Mouse (Mus musculus) embryonic facial prominence, embryonic 15.5 days (tissue): ENCODE results near the gene Adra2c. TPM values are rescaled to one million over a fixed set of nuclear protein-coding genes. Genes with fewer than 3 reads are reported as not detected.

ENCODE experiments used
- ATAC-seq: fragments of 200-750 bp; cut with Nextera tagmentation; 2 replicates; pipeline ENCODE4 v1.8.0; 2017; ENCODE audit warnings: low read depth, moderate TSS enrichment; ENCODE audit not compliant: insufficient number of reproducible peaks, low FRiP score, low TSS enrichment
- H3K27ac ChIP-seq: fragments of 300-500 bp; sonication (generic); replicated peaks from 2 replicates; pipeline ENCODE4 v1.5.1; 2015; ENCODE audit warnings: mild to moderate bottlenecking, inconsistent platforms
- H3K27me3 ChIP-seq: fragments of 300-500 bp; sonication (generic); 2 replicates; pipeline ENCODE4 v1.6.1; 2015; ENCODE audit warnings: inconsistent platforms
- H3K36me3 ChIP-seq: fragments of 300-500 bp; sonication (generic); 2 replicates; pipeline ENCODE4 v1.6.1; 2015; ENCODE audit warnings: mild to moderate bottlenecking, inconsistent platforms
- H3K4me1 ChIP-seq: fragments of 300-500 bp; sonication (generic); 2 replicates; pipeline ENCODE4 v1.6.1; 2015; ENCODE audit warnings: inconsistent platforms
- H3K4me2 ChIP-seq: fragments of 300-500 bp; sonication (generic); replicated peaks from 2 replicates; pipeline ENCODE4 v1.6.1; 2015; ENCODE audit warnings: mild to moderate bottlenecking, inconsistent platforms
- H3K4me3 ChIP-seq: fragments of 300-500 bp; sonication (generic); replicated peaks from 2 replicates; pipeline ENCODE4 v1.5.1; 2015; ENCODE audit warnings: mild to moderate bottlenecking, inconsistent platforms
- H3K9ac ChIP-seq: fragments of 300-500 bp; sonication (generic); 2 replicates; pipeline ENCODE4 v1.6.1; 2015; ENCODE audit warnings: inconsistent platforms
- H3K9me3 ChIP-seq: fragments of 300-500 bp; sonication (generic); replicated peaks from 2 replicates; pipeline ENCODE4 v1.6.1; 2016; ENCODE audit warnings: inconsistent platforms
- WGBS: fragments of 180-500 bp; shearing (Covaris S2); methylation state at CpG from one replicate; pipeline ENCODE4 v1.1.7; 2015; 5-methylcytosine and 5-hydroxymethylcytosine counted together
- polyA plus RNA-seq: library from polyadenylated mRNA; unstranded; fragments of >200 nt; fragmentation: Nextera tagmentation; extraction: Ambion mirVana; gene quantifications from 2 replicates; pipeline ENCODE4 v1.2.1, GENCODE M21; 2015

The Adra2c gene
- polyA plus RNA-seq, 1 experiment from 2014 or later = 0.28 TPM

DNA sequence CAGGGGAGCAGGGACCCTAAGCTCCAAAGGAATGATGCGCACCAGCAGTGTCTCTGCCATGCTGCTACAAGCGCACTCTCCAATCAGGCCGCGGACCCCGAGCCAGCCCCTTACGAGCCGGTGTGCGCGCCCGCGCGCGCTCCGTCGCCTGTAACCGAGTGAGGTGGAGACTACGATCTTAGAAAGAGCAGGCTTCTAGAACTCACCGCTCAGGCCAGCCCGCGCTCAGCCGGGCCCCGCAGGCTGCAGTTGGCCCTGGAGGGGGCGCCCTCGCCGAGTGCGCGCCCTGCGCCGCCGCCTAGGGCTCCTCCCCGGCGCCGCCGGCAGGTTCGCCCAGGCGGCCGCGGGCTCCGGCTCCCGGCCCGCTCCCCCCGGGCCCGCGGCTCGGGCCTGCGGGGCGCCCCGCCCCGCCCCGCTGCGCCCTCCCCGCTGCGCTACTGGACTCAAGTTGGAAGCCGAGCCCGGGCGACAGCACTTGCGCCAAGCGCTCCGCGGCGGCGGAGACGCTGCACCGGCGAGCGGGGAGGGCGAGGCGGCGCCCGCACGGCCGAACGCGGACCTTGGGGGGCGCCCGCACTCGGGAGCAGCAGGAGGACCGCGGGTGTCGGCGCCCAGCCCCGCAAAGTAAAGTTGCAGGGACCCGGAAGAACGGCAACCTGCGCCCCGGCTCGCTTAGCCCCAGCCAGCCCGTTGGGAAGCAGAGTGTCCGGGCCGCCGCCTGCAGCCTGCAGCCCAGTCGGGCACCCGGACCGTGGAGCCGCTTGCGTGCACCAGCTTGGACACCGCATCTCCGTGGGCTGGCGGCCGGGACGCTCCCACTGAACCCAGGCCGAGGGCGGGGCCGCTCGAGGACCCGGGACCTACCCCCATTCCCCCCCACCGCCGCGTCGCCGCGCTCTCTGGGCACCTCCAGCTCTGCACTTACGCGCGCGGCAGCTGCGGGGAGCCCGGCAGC is 899 bp downstream of the Adra2c start:
- Histone ChIP-seq H3K4me2 (peak overlapping the region; percentile 97), H3K4me1 (peaks cover 27% of the 10 kb centered on the region), H3K27me3 (peaks cover 82% of the 10 kb centered on the region), H3K36me3 (no peaks in the 10 kb centered on the region), H3K9me3 (no peaks in the 10 kb centered on the region), H3K9ac (no peak overlapping the region), H3K4me3 (peak overlapping the region; percentile 50), H3K27ac (no peak overlapping the region)
- 0 out of 2 replicates have a peak, but pooled peaks have one; percentile 16 for ATAC-seq
- under 1% methylated on average over 112 of the region's 118 CpGs for WGBS

DNA sequence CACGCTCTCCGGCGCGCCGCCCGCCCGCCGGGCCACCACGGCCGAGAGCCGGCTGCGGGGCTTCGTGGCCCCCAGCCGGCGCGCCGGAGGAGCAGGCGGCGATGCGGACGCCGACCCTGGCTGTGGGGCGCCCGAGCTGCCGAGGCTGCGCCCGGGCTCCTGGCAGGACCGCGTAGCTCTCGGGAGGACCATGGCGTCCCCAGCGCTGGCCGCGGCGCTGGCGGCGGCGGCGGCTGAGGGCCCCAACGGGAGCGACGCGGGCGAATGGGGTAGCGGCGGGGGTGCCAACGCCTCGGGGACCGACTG is 1.5 kb downstream of the Adra2c start:
- H3K36me3 ChIP-seq = no peaks in the 10 kb centered on the region
- H3K27me3 ChIP-seq = peaks cover 82% of the 10 kb centered on the region
- WGBS = under 1% methylated on average over 49 of the region's 49 CpGs
- H3K4me3 ChIP-seq = peak overlapping the region; percentile 50
- no peak overlapping the region for H3K27ac ChIP-seq
- H3K4me2 ChIP-seq = peak overlapping the region; percentile 97
- no peaks in the 10 kb centered on the region for H3K9me3 ChIP-seq
- no peak overlapping the region for H3K9ac ChIP-seq
- peaks cover 27% of the 10 kb centered on the region for H3K4me1 ChIP-seq
- no peak for ATAC-seq

DNA sequence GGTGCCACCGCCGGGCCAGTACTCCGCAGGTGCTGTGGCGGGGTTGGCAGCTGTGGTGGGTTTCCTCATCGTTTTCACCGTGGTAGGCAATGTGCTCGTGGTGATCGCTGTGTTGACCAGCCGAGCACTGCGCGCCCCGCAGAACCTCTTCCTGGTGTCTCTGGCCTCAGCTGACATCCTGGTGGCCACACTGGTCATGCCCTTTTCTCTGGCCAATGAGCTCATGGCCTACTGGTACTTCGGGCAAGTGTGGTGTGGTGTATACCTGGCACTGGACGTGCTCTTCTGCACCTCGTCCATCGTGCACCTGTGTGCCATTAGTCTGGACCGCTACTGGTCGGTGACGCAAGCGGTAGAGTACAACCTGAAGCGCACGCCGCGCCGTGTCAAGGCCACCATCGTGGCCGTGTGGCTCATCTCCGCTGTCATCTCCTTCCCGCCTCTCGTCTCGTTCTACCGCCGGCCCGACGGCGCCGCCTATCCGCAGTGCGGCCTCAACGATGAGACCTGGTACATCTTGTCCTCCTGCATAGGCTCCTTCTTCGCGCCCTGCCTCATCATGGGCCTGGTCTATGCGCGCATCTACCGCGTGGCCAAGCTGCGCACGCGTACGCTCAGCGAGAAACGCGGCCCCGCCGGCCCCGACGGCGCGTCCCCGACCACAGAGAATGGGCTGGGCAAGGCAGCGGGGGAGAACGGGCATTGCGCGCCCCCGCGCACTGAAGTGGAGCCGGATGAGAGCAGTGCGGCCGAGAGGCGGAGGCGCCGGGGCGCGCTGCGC is 2.1 kb downstream of the Adra2c start:
- H3K4me1 ChIP-seq = peaks cover 27% of the 10 kb centered on the region

DNA sequence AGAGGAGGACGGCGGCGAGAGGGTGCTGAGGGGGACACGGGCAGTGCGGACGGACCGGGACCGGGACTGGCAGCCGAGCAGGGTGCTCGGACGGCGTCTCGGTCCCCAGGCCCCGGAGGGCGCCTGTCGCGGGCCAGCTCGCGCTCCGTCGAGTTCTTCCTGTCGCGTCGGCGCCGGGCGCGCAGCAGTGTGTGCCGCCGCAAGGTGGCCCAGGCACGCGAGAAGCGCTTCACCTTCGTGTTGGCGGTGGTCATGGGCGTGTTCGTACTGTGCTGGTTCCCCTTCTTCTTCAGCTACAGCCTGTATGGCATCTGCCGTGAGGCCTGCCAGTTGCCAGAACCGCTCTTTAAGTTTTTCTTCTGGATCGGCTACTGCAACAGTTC is 2.7 kb downstream of the Adra2c start:
- no peak overlapping the region for H3K27ac ChIP-seq
- H3K9me3 ChIP-seq = no peaks in the 10 kb centered on the region
- peak overlapping the region; percentile 50 for H3K4me3 ChIP-seq
- no peak for ATAC-seq
- H3K36me3 ChIP-seq = no peaks in the 10 kb centered on the region
- WGBS = 2% methylated on average over 32 of the region's 40 CpGs
- H3K4me2 ChIP-seq = peak overlapping the region; percentile 97
- H3K27me3 ChIP-seq = peaks cover 74% of the 10 kb centered on the region
- H3K4me1 ChIP-seq = peaks cover 27% of the 10 kb centered on the region
- no peak overlapping the region for H3K9ac ChIP-seq

More for the DNA sequence above, 2.1 kb downstream of the Adra2c start:
- no peaks in the 10 kb centered on the region for H3K36me3 ChIP-seq
- H3K4me3 ChIP-seq = peak overlapping the region; percentile 50
- peaks cover 80% of the 10 kb centered on the region for H3K27me3 ChIP-seq
- H3K9me3 ChIP-seq = no peaks in the 10 kb centered on the region
- no peak overlapping the region for H3K27ac ChIP-seq
- ATAC-seq = no peak
- H3K4me2 ChIP-seq = peak overlapping the region; percentile 97
- no peak overlapping the region for H3K9ac ChIP-seq
- WGBS = 4% methylated on average over 75 of the region's 75 CpGs

DNA sequence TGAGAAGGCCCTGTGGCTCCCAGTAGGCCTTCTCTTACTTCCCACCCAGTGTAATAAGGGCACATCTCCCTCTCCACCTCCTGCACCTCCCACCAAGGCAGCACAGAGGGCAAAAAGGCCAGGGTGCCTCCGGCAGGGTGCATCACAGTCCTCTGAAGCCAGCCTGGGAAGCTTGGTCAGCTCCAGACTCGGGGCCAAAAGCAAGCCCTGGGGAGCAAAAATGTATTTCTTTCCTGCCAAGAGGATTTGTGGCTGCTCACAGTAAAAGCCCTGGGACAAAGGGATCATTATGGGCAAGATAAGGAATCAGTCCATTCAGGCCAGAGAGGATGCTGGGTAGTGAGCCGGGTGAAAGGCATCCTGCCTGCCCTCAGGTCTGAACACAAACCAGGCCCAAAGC is 7.2 kb downstream of the Adra2c start:
- ATAC-seq = no peak
- H3K9me3 ChIP-seq = no peaks in the 10 kb centered on the region
- no peak overlapping the region for H3K4me3 ChIP-seq
- H3K36me3 ChIP-seq = no peaks in the 10 kb centered on the region
- 27% methylated on average over 3 of the region's 3 CpGs for WGBS
- H3K27ac ChIP-seq = no peak overlapping the region
- no peak overlapping the region for H3K9ac ChIP-seq
- H3K4me2 ChIP-seq = no peak overlapping the region
- H3K27me3 ChIP-seq = peaks cover 29% of the 10 kb centered on the region
- H3K4me1 ChIP-seq = peaks cover 6% of the 10 kb centered on the region

DNA sequence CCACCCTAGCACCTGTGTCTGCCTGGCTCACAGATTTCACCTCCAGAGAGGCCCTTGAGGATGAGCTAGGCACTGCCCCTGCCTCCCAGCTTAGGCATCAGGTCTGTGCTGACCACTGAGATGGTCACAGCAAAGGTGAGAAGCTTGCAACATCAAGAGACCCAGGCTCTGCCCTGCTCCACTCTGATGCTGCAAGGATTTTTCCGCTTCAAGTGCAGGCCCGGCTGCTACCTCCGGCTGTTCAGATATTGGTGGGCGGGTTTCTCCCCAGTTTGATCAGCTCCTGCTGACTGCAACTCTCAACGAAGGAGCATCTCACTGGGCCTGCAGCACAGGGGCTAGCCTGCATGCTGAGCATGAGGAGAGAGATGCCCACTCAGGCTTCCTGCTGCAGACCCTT is 8.1 kb downstream of the Adra2c start:
- H3K27ac ChIP-seq = no peak overlapping the region
- no peak overlapping the region for H3K4me3 ChIP-seq
- no peaks in the 10 kb centered on the region for H3K9me3 ChIP-seq
- H3K9ac ChIP-seq = no peak overlapping the region
- H3K27me3 ChIP-seq = peaks cover 20% of the 10 kb centered on the region
- no peaks in the 10 kb centered on the region for H3K36me3 ChIP-seq
- no peak for ATAC-seq
- H3K4me1 ChIP-seq = no peaks in the 10 kb centered on the region
- 72% methylated on average over 5 of the region's 5 CpGs for WGBS
- no peak overlapping the region for H3K4me2 ChIP-seq

DNA sequence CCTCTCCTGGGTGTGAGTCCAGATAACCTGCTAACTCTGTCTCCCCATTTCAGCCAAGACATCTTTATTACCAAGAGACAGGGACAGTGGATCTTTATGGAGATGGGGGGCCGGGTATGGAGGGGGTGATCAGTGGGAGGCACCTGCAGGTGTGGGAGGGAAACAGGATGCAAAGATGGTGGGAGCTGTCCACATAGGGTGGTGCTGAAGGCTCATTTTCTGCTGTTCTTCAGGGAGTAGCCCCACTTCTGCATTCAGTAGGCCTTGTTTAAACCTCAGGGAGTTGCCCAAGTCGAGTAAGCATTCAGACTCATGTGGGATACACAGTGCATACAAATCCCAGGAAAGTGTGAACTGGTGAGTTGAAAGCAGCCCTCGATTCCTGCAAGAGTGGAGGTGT is 21.5 kb downstream of the Adra2c start:
- H3K9me3 ChIP-seq = no peaks in the 10 kb centered on the region
- no peak overlapping the region for H3K4me2 ChIP-seq
- H3K27me3 ChIP-seq = peaks cover 3% of the 10 kb centered on the region; the same call in 1 of the 2 replicates
- 26% methylated on average over 3 of the region's 3 CpGs for WGBS
- H3K27ac ChIP-seq = no peak overlapping the region
- no peak overlapping the region for H3K9ac ChIP-seq
- no peaks in the 10 kb centered on the region for H3K4me1 ChIP-seq
- no peaks in the 10 kb centered on the region for H3K36me3 ChIP-seq
- H3K4me3 ChIP-seq = no peak overlapping the region
- ATAC-seq = no peak

DNA sequence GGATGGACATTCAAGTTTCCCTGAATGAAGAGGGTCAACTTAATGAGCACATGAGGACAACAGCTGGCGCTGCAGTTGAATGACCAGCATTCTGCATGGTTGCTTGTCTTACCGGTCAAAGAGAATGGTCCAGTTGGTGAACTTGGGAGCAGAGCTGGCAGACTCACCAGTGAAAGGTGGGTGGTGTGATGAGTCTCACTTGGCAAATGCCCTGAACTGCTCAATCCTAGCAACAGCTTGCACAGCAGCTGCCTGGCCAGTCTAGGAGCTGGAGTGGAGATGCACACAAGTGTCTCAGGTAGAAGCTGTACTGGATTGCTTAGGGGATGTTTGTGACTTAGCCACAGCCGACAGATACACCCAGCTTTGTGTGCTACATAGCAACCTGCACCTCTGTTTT is 26.1 kb downstream of the Adra2c start:
- Histone ChIP-seq H3K4me1 (no peaks in the 10 kb centered on the region), H3K9ac (no peak overlapping the region), H3K9me3 (no peaks in the 10 kb centered on the region), H3K27ac (no peak overlapping the region), H3K4me3 (no peak overlapping the region), H3K36me3 (no peaks in the 10 kb centered on the region), H3K27me3 (no peaks in the 10 kb centered on the region; the same call in 1 of the 2 replicates), H3K4me2 (no peak overlapping the region)
- WGBS = 88% methylated on average over 3 of the region's 3 CpGs
- ATAC-seq = no peak

DNA sequence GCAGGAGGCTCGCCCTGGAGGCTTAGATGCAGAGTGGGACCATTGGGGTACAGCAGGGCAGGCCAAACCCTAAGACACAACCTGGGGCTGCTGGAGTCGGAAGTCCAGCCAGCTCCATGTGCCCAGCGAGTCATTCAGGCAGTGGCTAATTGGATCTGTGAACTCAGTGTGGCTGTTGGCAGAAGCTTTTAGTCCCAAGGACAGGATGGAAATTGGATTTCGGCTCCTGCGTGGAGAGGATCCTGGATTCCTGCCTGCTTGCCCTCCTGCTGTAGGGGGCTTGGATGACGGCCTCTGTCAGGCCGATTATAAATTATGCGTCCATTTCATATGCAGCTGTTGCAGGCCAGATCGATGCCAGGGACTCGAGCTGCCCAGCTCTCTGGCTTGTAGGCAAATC is 27.2 kb downstream of the Adra2c start:
- Histone ChIP-seq H3K36me3 (no peaks in the 10 kb centered on the region), H3K4me3 (no peak overlapping the region), H3K27ac (no peak overlapping the region), H3K9me3 (no peaks in the 10 kb centered on the region), H3K9ac (no peak overlapping the region), H3K27me3 (no peaks in the 10 kb centered on the region; the same call in 1 of the 2 replicates), H3K4me2 (no peak overlapping the region), H3K4me1 (no peaks in the 10 kb centered on the region)
- ATAC-seq = no peak
- 78% methylated on average over 10 of the region's 10 CpGs for WGBS

DNA sequence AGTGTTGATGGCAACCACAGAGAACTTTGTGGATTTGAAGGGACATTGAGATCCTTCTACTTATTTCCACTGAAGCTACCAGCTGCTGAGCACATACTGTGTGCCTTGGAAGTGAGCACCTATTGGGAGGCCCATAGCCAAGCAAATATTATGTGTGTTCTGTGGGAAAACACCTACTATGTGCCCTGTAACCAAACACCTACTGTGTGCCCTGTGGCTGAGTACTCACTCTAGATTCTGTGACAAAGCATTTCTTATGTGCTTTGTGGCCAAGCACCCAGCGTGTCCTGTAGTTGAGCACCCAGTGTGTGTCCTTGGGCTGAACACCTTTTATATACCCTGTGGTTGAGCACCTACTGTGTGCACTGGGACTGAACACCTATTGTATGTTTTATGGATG is 28.6 kb downstream of the Adra2c start:
- Histone ChIP-seq H3K27ac (no peak overlapping the region), H3K9ac (no peak overlapping the region), H3K4me1 (no peaks in the 10 kb centered on the region), H3K4me3 (no peak overlapping the region), H3K27me3 (no peaks in the 10 kb centered on the region), H3K9me3 (no peaks in the 10 kb centered on the region), H3K36me3 (no peaks in the 10 kb centered on the region), H3K4me2 (no peak overlapping the region)
- ATAC-seq = no peak
- WGBS = 91% methylated on average over 1 of the region's 1 CpGs

DNA sequence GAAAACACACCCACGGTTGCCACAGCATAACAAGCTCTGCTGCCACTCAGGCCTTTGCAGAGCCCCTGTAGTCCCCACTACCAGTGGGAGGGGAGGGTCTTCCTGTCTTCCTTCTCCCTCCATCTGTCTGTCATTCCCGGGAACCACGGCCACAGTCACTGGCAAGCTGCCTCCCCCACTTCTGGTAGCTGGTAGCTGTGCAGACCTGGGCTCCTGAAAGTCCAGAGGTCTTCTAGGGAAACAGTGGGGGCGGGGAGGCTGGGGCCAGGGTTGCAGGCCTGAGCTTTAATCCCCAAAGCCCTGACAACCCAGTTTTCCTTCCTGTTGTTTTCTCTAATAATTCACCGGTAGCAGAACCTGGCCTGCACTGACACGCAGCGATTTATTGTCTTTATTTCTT is 31.7 kb downstream of the Adra2c start:
- Histone ChIP-seq H3K27me3 (peaks cover 20% of the 10 kb centered on the region), H3K4me3 (no peak overlapping the region), H3K9me3 (no peaks in the 10 kb centered on the region), H3K4me1 (peaks cover 13% of the 10 kb centered on the region), H3K27ac (no peak overlapping the region), H3K9ac (no peak overlapping the region), H3K4me2 (no peak overlapping the region), H3K36me3 (no peaks in the 10 kb centered on the region)
- 40% methylated on average over 7 of the region's 7 CpGs for WGBS
- no peak for ATAC-seq
